Mouse (Mus musculus): ENCODE data around the gene Nup210l. TPM values are rescaled to one million over a fixed set of nuclear protein-coding genes. Genes with fewer than 3 reads are reported as not detected.
A peak's percentile ranks its signal among the peaks of the same experiment; 100 is the strongest.
"Not testable (repeated sequence)": the region's sequence is repeated elsewhere in the genome, so short reads cannot be mapped to it uniquely, and the experiment has no call there.

Nup210l gene
- total RNA-seq, 2 experiments from 2014 or later = 0.11 TPM

- intact Hi-C loops (cut with DNase I) = loop anchor here (10.0 kb wide), 1 partner anchor 1698 kb away; the partner anchor contains the start of genes Lamtor2 and Ubqln4
Measured at GRCm38 (mm10) chr3:90253174-90253573, 149.2 kb downstream of the Nup210l start.

GRCm38 (mm10) chr3:90253653-90254418 is 149.9 kb downstream of the Nup210l start, which contains the start of gene Crtc2:
Crtc2 (plus strand) TSS chr3:90254163.
- DNase-seq = peak; percentile 90 to 91

More at GRCm38 (mm10) chr3:90253174-90253573, 149.2 kb downstream of the Nup210l start:
- not testable (repeated sequence) for DNase-seq

GRCm38 (mm10) chr3:90254419-90255193 is 150.7 kb downstream of the Nup210l start:
- DNase-seq = no peak
- intact Hi-C loops (cut with DNase I) = loop anchor here (2.0 to 10.0 kb wide), 2 partner anchors 34 to 1700 kb away; partner anchors contain the start of genes Lamtor2 and Ubqln4

More at GRCm38 (mm10) chr3:90253653-90254418, 149.9 kb downstream of the Nup210l start, which contains the start of gene Crtc2:
- intact Hi-C loops (cut with DNase I) = loop anchor here (2.0 to 10.0 kb wide), 2 partner anchors 33 to 1699 kb away; partner anchors contain the start of genes Lamtor2 and Ubqln4

- intact Hi-C loops (cut with DNase I) = loop anchor here (2.0 to 10.0 kb wide), 2 partner anchors 34 to 1700 kb away; partner anchors contain the start of genes Lamtor2 and Ubqln4
- no peak for DNase-seq
Measured at GRCm38 (mm10) chr3:90255194-90255565, 151.2 kb downstream of the Nup210l start.

- DNase-seq = no peak
- intact Hi-C loops (cut with DNase I) = loop anchor here (2.0 to 10.0 kb wide), 2 partner anchors 35 to 1701 kb away; partner anchors contain the start of genes Lamtor2 and Ubqln4
Measured at GRCm38 (mm10) chr3:90255784-90256353, 151.9 kb downstream of the Nup210l start.

- no peak for DNase-seq
- intact Hi-C loops (cut with DNase I) = loop anchor here (10.0 kb wide), 1 partner anchor 1702 kb away; the partner anchor contains the start of genes Lamtor2 and Ubqln4
Measured at GRCm38 (mm10) chr3:90256731-90257530, 153.0 kb downstream of the Nup210l start.

- DNase-seq = no peak
- intact Hi-C loops (cut with DNase I) = loop anchor here (10.0 kb wide), 1 partner anchor 1704 kb away; the partner anchor contains the start of genes Lamtor2 and Ubqln4
Measured at GRCm38 (mm10) chr3:90258521-90258920, 154.6 kb downstream of the Nup210l start.

Small RNA genes lying within 50 kb of the gene (microRNA-seq; reads per million reads assigned to microRNA genes)
- gene Mir190b (ENCODE audit: borderline number of aligned reads in 2 of 2) = 18.8 to 24.9 reads per million in 2 experiments

Other genes starting within 250 kb of the Nup210l start
- 1 to 10 TPM; 4.3 to 7.5 TPM for gene Il6ra, start 190.9 kb upstream of the Nup210l start, total RNA-seq (2021)
- 10 to 100 TPM; 21.8 to 24.1 TPM for gene Atp8b2, start 140.6 kb upstream of the Nup210l start, total RNA-seq (2021)
- gene Hax1, start 105.4 kb upstream of the Nup210l start, total RNA-seq (2021) = 10 to 100 TPM; 42.3 to 53.4 TPM
- 10 to 100 TPM; 84.0 to 87.6 TPM for gene 4933434E20Rik, start 52.5 kb upstream of the Nup210l start, total RNA-seq (2021)
- gene Ubap2l, start 51.5 kb upstream of the Nup210l start, total RNA-seq (2021) = 100 to 1,000 TPM; 101 to 121 TPM
- 10 to 100 TPM; 50.9 to 56.1 TPM for gene Tpm3, start 31.5 kb upstream of the Nup210l start, total RNA-seq (2021)
- gene Rps27, start 109.5 kb downstream of the Nup210l start, total RNA-seq (2021) = 1,000 to 10,000 TPM; 1,069 to 1,145 TPM
- 1 to 10 TPM; 6.8 to 7.5 TPM for gene Rab13, start 109.6 kb downstream of the Nup210l start, total RNA-seq (2021)
- 10 to 100 TPM; 43.8 to 48.9 TPM for gene Jtb, start 127.5 kb downstream of the Nup210l start, total RNA-seq (2021)
- gene Creb3l4, start 139.4 kb downstream of the Nup210l start, total RNA-seq (2021) = not detected
- gene Slc39a1, start 144.0 kb downstream of the Nup210l start, total RNA-seq (2021) = 10 to 100 TPM; 82.5 to 90.4 TPM
- 10 to 100 TPM; 18.2 to 20.8 TPM for gene Crtc2, start 150.0 kb downstream of the Nup210l start, total RNA-seq (2021)
- 10 to 100 TPM; 34.0 to 34.5 TPM for gene Dennd4b, start 161.1 kb downstream of the Nup210l start, total RNA-seq (2021)
- 10 to 100 TPM; 50.1 to 50.7 TPM for gene Gatad2b, start 189.0 kb downstream of the Nup210l start, total RNA-seq (2021)